Mouse (Mus musculus): ENCODE results near the gene Osbpl8. TPM values are rescaled to one million over a fixed set of nuclear protein-coding genes. Genes with fewer than 3 reads are reported as not detected.

Gene Osbpl8
- polyA plus RNA-seq, 1 experiment from 2014 or later: 11.8 TPM

GRCm38 (mm10) chr10:111139170-111139569 is 25.4 kb upstream of the Osbpl8 start:
- Histone ChIP-seq H3K36me3 (ENCODE audit: control insufficient read depth, insufficient read depth, low read length) (no peaks in the 10 kb centered on the region), H3K27me3 (ENCODE audit: control insufficient read depth, insufficient read depth, low read length) (no peaks in the 10 kb centered on the region), H3K27ac (ENCODE audit: low read depth, low read length) (no peak overlapping the region), H3K9me3 (ENCODE audit: control insufficient read depth, low read length) (no peaks in the 10 kb centered on the region), H3K4me1 (ENCODE audit: control insufficient read depth, insufficient read depth, low read length) (no peaks in the 10 kb centered on the region), H3K9ac (ENCODE audit: low read length) (no peak overlapping the region), H3K4me2 (ENCODE audit: low read depth) (no peak overlapping the region), H3K4me3 (ENCODE audit: low read depth, low read length) (no peak overlapping the region)
- 89% methylated on average over 1 of the region's 1 CpGs for WGBS
- ATAC-seq (ENCODE audit: insufficient read depth, low FRiP score, low TSS enrichment): no peak
- DNase-seq (ENCODE audit: low spot score): no peak

GRCm38 (mm10) chr10:111139881-111140280 is 24.7 kb upstream of the Osbpl8 start:
- no peak overlapping the region for H3K4me2 ChIP-seq (ENCODE audit: low read depth)
- H3K4me3 ChIP-seq (ENCODE audit: low read depth, low read length): no peak overlapping the region
- no peaks in the 10 kb centered on the region for H3K27me3 ChIP-seq (ENCODE audit: control insufficient read depth, insufficient read depth, low read length)
- H3K9me3 ChIP-seq (ENCODE audit: control insufficient read depth, low read length): no peaks in the 10 kb centered on the region
- DNase-seq (ENCODE audit: low spot score) (no peak), ATAC-seq (ENCODE audit: insufficient read depth, low FRiP score, low TSS enrichment) (no peak)
- no peak overlapping the region for H3K27ac ChIP-seq (ENCODE audit: low read depth, low read length)
- no peaks in the 10 kb centered on the region for H3K36me3 ChIP-seq (ENCODE audit: control insufficient read depth, insufficient read depth, low read length)
- no peak overlapping the region for H3K9ac ChIP-seq (ENCODE audit: low read length)
- H3K4me1 ChIP-seq (ENCODE audit: control insufficient read depth, insufficient read depth, low read length): no peaks in the 10 kb centered on the region
- 85% methylated on average over 5 of the region's 5 CpGs for WGBS

GRCm38 (mm10) chr10:111144371-111144959 is 20.1 kb upstream of the Osbpl8 start:
- no peak for DNase-seq (ENCODE audit: low spot score)
- 85% methylated on average over 11 of the region's 11 CpGs for WGBS
- H3K36me3 ChIP-seq (ENCODE audit: control insufficient read depth, insufficient read depth, low read length): no peaks in the 10 kb centered on the region
- H3K4me3 ChIP-seq (ENCODE audit: low read depth, low read length): no peak overlapping the region
- no peaks in the 10 kb centered on the region for H3K9me3 ChIP-seq (ENCODE audit: control insufficient read depth, low read length)
- H3K4me2 ChIP-seq (ENCODE audit: low read depth): no peak overlapping the region
- H3K27me3 ChIP-seq (ENCODE audit: control insufficient read depth, insufficient read depth, low read length): no peaks in the 10 kb centered on the region
- no peak overlapping the region for H3K27ac ChIP-seq (ENCODE audit: low read depth, low read length)
- no peak for ATAC-seq (ENCODE audit: insufficient read depth, low FRiP score, low TSS enrichment)
- no peaks in the 10 kb centered on the region for H3K4me1 ChIP-seq (ENCODE audit: control insufficient read depth, insufficient read depth, low read length)
- no peak overlapping the region for H3K9ac ChIP-seq (ENCODE audit: low read length)

- Histone ChIP-seq H3K4me1 (ENCODE audit: control insufficient read depth, insufficient read depth, low read length) (no peaks in the 10 kb centered on the region), H3K9ac (ENCODE audit: low read length) (no peak overlapping the region), H3K4me2 (ENCODE audit: low read depth) (no peak overlapping the region), H3K27ac (ENCODE audit: low read depth, low read length) (no peak overlapping the region), H3K9me3 (ENCODE audit: control insufficient read depth, low read length) (no peaks in the 10 kb centered on the region), H3K36me3 (ENCODE audit: control insufficient read depth, insufficient read depth, low read length) (no peaks in the 10 kb centered on the region), H3K4me3 (ENCODE audit: low read depth, low read length) (no peak overlapping the region), H3K27me3 (ENCODE audit: control insufficient read depth, insufficient read depth, low read length) (no peaks in the 10 kb centered on the region)
- 79% methylated on average over 5 of the region's 5 CpGs for WGBS
- DNase-seq (ENCODE audit: low spot score): no peak
- no peak for ATAC-seq (ENCODE audit: insufficient read depth, low FRiP score, low TSS enrichment)
These were observed 14.8 kb upstream of the Osbpl8 start for GRCm38 (mm10) chr10:111149761-111150160.

GRCm38 (mm10) chr10:111155065-111155464 is 9.5 kb upstream of the Osbpl8 start:
- no peaks in the 10 kb centered on the region for H3K9me3 ChIP-seq (ENCODE audit: control insufficient read depth, low read length)
- ATAC-seq (ENCODE audit: insufficient read depth, low FRiP score, low TSS enrichment) (no peak), DNase-seq (ENCODE audit: low spot score) (no peak)
- no peak overlapping the region for H3K27ac ChIP-seq (ENCODE audit: low read depth, low read length)
- no peaks in the 10 kb centered on the region for H3K4me1 ChIP-seq (ENCODE audit: control insufficient read depth, insufficient read depth, low read length)
- H3K27me3 ChIP-seq (ENCODE audit: control insufficient read depth, insufficient read depth, low read length): no peaks in the 10 kb centered on the region
- no peak overlapping the region for H3K4me2 ChIP-seq (ENCODE audit: low read depth)
- 91% methylated on average over 3 of the region's 3 CpGs for WGBS
- H3K9ac ChIP-seq (ENCODE audit: low read length): no peak overlapping the region
- no peaks in the 10 kb centered on the region for H3K36me3 ChIP-seq (ENCODE audit: control insufficient read depth, insufficient read depth, low read length)
- no peak overlapping the region for H3K4me3 ChIP-seq (ENCODE audit: low read depth, low read length)

- H3K4me2 ChIP-seq (ENCODE audit: low read depth): no peak overlapping the region
- H3K4me1 ChIP-seq (ENCODE audit: control insufficient read depth, insufficient read depth, low read length): no peaks in the 10 kb centered on the region
- DNase-seq (ENCODE audit: low spot score): no peak
- no peak overlapping the region for H3K27ac ChIP-seq (ENCODE audit: low read depth, low read length)
- no peak for ATAC-seq (ENCODE audit: insufficient read depth, low FRiP score, low TSS enrichment)
- no peak overlapping the region for H3K9ac ChIP-seq (ENCODE audit: low read length)
- WGBS: 74% methylated on average over 7 of the region's 7 CpGs
- no peak overlapping the region for H3K4me3 ChIP-seq (ENCODE audit: low read depth, low read length)
- H3K9me3 ChIP-seq (ENCODE audit: control insufficient read depth, low read length): no peaks in the 10 kb centered on the region
- H3K27me3 ChIP-seq (ENCODE audit: control insufficient read depth, insufficient read depth, low read length): no peaks in the 10 kb centered on the region
- H3K36me3 ChIP-seq (ENCODE audit: control insufficient read depth, insufficient read depth, low read length): no peaks in the 10 kb centered on the region
These were observed 9.0 kb upstream of the Osbpl8 start for GRCm38 (mm10) chr10:111155571-111155970.

- no peak overlapping the region for H3K9ac ChIP-seq (ENCODE audit: low read length)
- DNase-seq (ENCODE audit: low spot score): no peak
- 91% methylated on average over 29 of the region's 29 CpGs for WGBS
These were observed 8.0 kb upstream of the Osbpl8 start for GRCm38 (mm10) chr10:111156394-111157190.

GRCm38 (mm10) chr10:111157241-111157659 is 7.3 kb upstream of the Osbpl8 start:
- no peak for DNase-seq (ENCODE audit: low spot score)
- no peaks in the 10 kb centered on the region for H3K36me3 ChIP-seq (ENCODE audit: control insufficient read depth, insufficient read depth, low read length)
- no peaks in the 10 kb centered on the region for H3K9me3 ChIP-seq (ENCODE audit: control insufficient read depth, low read length)
- H3K27ac ChIP-seq (ENCODE audit: low read depth, low read length): no peak overlapping the region
- no peak overlapping the region for H3K4me3 ChIP-seq (ENCODE audit: low read depth, low read length)
- no peaks in the 10 kb centered on the region for H3K4me1 ChIP-seq (ENCODE audit: control insufficient read depth, insufficient read depth, low read length)
- H3K4me2 ChIP-seq (ENCODE audit: low read depth): no peak overlapping the region
- 90% methylated on average over 7 of the region's 7 CpGs for WGBS
- no peak for ATAC-seq (ENCODE audit: insufficient read depth, low FRiP score, low TSS enrichment)
- no peak overlapping the region for H3K9ac ChIP-seq (ENCODE audit: low read length)
- no peaks in the 10 kb centered on the region for H3K27me3 ChIP-seq (ENCODE audit: control insufficient read depth, insufficient read depth, low read length)

More at GRCm38 (mm10) chr10:111156394-111157190, 8.0 kb upstream of the Osbpl8 start:
- Histone ChIP-seq H3K27me3 (ENCODE audit: control insufficient read depth, insufficient read depth, low read length) (no peaks in the 10 kb centered on the region), H3K4me1 (ENCODE audit: control insufficient read depth, insufficient read depth, low read length) (no peaks in the 10 kb centered on the region), H3K4me3 (ENCODE audit: low read depth, low read length) (no peak overlapping the region), H3K36me3 (ENCODE audit: control insufficient read depth, insufficient read depth, low read length) (no peaks in the 10 kb centered on the region), H3K4me2 (ENCODE audit: low read depth) (no peak overlapping the region), H3K27ac (ENCODE audit: low read depth, low read length) (no peak overlapping the region), H3K9me3 (ENCODE audit: control insufficient read depth, low read length) (no peaks in the 10 kb centered on the region)
- ATAC-seq (ENCODE audit: insufficient read depth, low FRiP score, low TSS enrichment): no peak

All from neural tube, embryonic 11.5 days (tissue).